Mouse (Mus musculus): ENCODE measurements around the gene Piwil4.

DNA sequence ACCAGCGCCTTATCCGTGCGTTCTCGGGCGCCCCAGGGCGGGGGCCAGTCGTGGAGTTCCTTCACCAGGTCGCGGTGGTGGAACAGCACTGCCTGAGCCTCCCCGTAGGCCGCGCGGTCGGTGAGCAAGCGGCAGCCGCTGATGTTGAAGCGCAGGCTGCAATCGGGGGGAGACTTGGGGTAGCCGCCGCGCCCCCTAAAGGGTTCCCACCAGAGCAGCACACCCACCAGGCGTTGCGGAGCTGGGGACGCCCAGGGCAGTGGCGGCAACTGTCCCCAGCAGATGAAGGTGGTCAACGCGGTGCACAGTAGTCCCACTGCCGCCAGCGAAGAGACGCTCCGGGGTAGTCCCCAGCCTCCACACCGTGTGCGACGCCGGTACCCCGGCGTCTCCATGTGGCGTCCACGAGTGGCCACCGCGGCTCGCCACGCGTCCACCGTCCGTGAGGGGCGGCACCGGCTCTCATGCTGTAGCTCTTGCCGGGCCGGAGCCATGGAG lies 11.0 kb upstream of the Piwil4 start:
- TF ChIP-seq TAL1 (IDR thresholded peaks at IDR 0.05; ENCODE audit: low read length) (no peak), GATA1 (IDR thresholded peaks at IDR 0.05; ENCODE audit: low read length) (no peak)

Measured in erythroblast, embryonic 14.5 days (primary cell).